ENCODE assay signal across 9 mouse cellular contexts in genomic region chr13:98926958-98927242, GRCm38 (mm10). TPM values are rescaled to one million over a fixed set of nuclear protein-coding genes. Genes with fewer than 3 reads are reported as not detected.
DNase-seq lines count a peak whose midpoint lies in the region; ATAC-seq and TF ChIP-seq lines count a peak whose summit lies in the region.
"Had no signal": no experiment of that assay in that cellular context is flagged by ENCODE, and none has a peak within 500 bp of the region (broad histone marks: within the 10 kb centered on the region; RNA-seq: fewer than 3 reads in every experiment).

No protein-coding gene starts in this region.

- 67% methylated on average over 3 of the region's 3 CpGs for WGBS in kidney, postnatal 0 days
- 59% methylated on average over 3 of the region's 3 CpGs for WGBS in hindbrain, postnatal 0 days

- H3K27ac ChIP-seq in kidney, postnatal 0 days, result peak overlapping the region; percentile 99
- H3K27ac ChIP-seq in cortical plate, adult 2 months (ENCODE audit: insufficient read depth, low read length), result peak overlapping the region; percentile 97; the same call in 1 of the 2 replicates
- peak overlapping the region; percentile 100 for H3K27ac ChIP-seq in hindbrain, postnatal 0 days

- no peaks in the 10 kb centered on the region for H3K4me1 ChIP-seq in kidney, postnatal 0 days (replicated peaks; ENCODE audit: insufficient read depth, low read length)
- H3K4me1 ChIP-seq in cortical plate, adult 2 months (ENCODE audit: control insufficient read depth, insufficient read depth, low read length), result peaks cover 9% of the 10 kb centered on the region
- H3K4me1 ChIP-seq in hindbrain, postnatal 0 days (ENCODE audit: insufficient read depth, low read length), result no peaks in the 10 kb centered on the region

- H3K27me3 ChIP-seq in kidney, postnatal 0 days (ENCODE audit: insufficient read depth, low read length), result no peaks in the 10 kb centered on the region
- H3K27me3 ChIP-seq in hindbrain, postnatal 0 days (ENCODE audit: insufficient read depth, low read length), result no peaks in the 10 kb centered on the region
- H3K27me3 ChIP-seq in myocyte (ENCODE audit: control insufficient read depth, insufficient read depth, insufficient read length), result no peaks in the 10 kb centered on the region

- no peaks in the 10 kb centered on the region; the same call in 1 of the 2 replicates for H3K36me3 ChIP-seq in kidney, postnatal 0 days (ENCODE audit: insufficient read depth, low read length)
- H3K36me3 ChIP-seq in hindbrain, postnatal 0 days (ENCODE audit: insufficient read depth, low read length), result no peaks in the 10 kb centered on the region
- H3K36me3 ChIP-seq in myocyte (ENCODE audit: control insufficient read depth, insufficient read depth), result peaks cover 12% of the 10 kb centered on the region

- peak overlapping the region; percentile 65 for H3K4me2 ChIP-seq in kidney, postnatal 0 days (ENCODE audit: low read length)
- peak overlapping the region; percentile 76 for H3K4me2 ChIP-seq in hindbrain, postnatal 0 days (ENCODE audit: low read depth, low read length)
- peak overlapping the region; percentile 65 for H3K4me2 ChIP-seq in myocyte (ENCODE audit: low read depth)

- no peak for DNase-seq in kidney, postnatal 0 days (ENCODE audit: low spot score)
- DNase-seq in kidney, adult 8-10 months, result no peak
- no peak for DNase-seq in hindbrain, postnatal 0 days (ENCODE audit: low spot score)
- no peak for DNase-seq in layer of hippocampus, adult 9-10 months (ENCODE audit: low spot score)
- DNase-seq in cerebellum, postnatal 25 days, result no peak
- no peak for DNase-seq in retina, embryonic 14.5 days (ENCODE audit: low spot score)

- H3K9ac ChIP-seq in kidney, postnatal 0 days (ENCODE audit: low read depth, low read length), result peak overlapping the region; percentile 100; the same call in 1 of the 2 replicates
- peak overlapping the region; percentile 100 for H3K9ac ChIP-seq in hindbrain, postnatal 0 days (replicated peaks; ENCODE audit: low read length)

- peak overlapping the region; percentile 100; the same call in 1 of the 2 replicates for H3K4me3 ChIP-seq in kidney, postnatal 0 days (replicated peaks; ENCODE audit: low read depth, low read length)
- H3K4me3 ChIP-seq in cortical plate, adult 2 months (ENCODE audit: insufficient read depth, low read length), result peak overlapping the region; percentile 99; the same call in 1 of the 2 replicates
- H3K4me3 ChIP-seq in hindbrain, postnatal 0 days (ENCODE audit: low read length), result peak overlapping the region; percentile 100
- peak overlapping the region; percentile 54 for H3K4me3 ChIP-seq in myocyte

- H3ac ChIP-seq in myocyte (ENCODE audit: control insufficient read depth, insufficient read length), result peak overlapping the region; percentile 87

- peaks cover 42% of the 10 kb centered on the region for H3K79me2 ChIP-seq in myocyte (ENCODE audit: control insufficient read depth, insufficient read depth)

- TF ChIP-seq CTCF in kidney, postnatal 0 days (IDR thresholded peaks at IDR 0.05; ENCODE audit: low read depth), result no peak
- no peak for TF ChIP-seq CTCF in cortical plate, adult 2 months (IDR thresholded peaks at IDR 0.05; ENCODE audit: extremely low read depth, insufficient read depth, low read length)
- TF ChIP-seq CTCF in hindbrain, postnatal 0 days (IDR thresholded peaks at IDR 0.05; ENCODE audit: low read depth), result no peak

- no peaks in the 10 kb centered on the region for H3K9me3 ChIP-seq in kidney, postnatal 0 days (replicated peaks; ENCODE audit: low read length)
- no peaks in the 10 kb centered on the region for H3K9me3 ChIP-seq in hindbrain, postnatal 0 days (ENCODE audit: low read length)

- no peak for TF ChIP-seq POLR2A in cortical plate, adult 2 months (IDR thresholded peaks at IDR 0.05; ENCODE audit: extremely low read depth, insufficient read depth, low read length)
- no peak for TF ChIP-seq POLR2A in myocyte (IDR thresholded peaks at IDR 0.05; ENCODE audit: insufficient read length, low read depth)

- ATAC-seq in kidney, postnatal 0 days (replicated peaks; ENCODE audit: low FRiP score, low read depth), result 0 out of 2 replicates have a peak, but pooled peaks have one; percentile 0
- ATAC-seq in hindbrain, postnatal 0 days, result peak; percentile 11; the same call in 1 of the 2 replicates

TF ChIP-seq in myocyte, 11 proteins besides CTCF, POLR2A, EP300 and RAD21:
- TF ChIP-seq TCF3 (IDR thresholded peaks at IDR 0.05; ENCODE audit: insufficient read length, low read depth) (no peak), E2F4 (IDR thresholded peaks at IDR 0.05; ENCODE audit: insufficient read depth) (no peak), USF1 (IDR thresholded peaks at IDR 0.05; ENCODE audit: low read depth) (no peak), TCF12 (IDR thresholded peaks at IDR 0.05; ENCODE audit: insufficient read depth, poor library complexity, severe bottlenecking) (no peak), REST (IDR thresholded peaks at IDR 0.05; ENCODE audit: insufficient read depth, insufficient read length) (no peak), MAX (IDR thresholded peaks at IDR 0.05; ENCODE audit: low read depth) (no peak), MYOG (IDR thresholded peaks at IDR 0.05; ENCODE audit: control insufficient read depth in 1 of 3, insufficient read depth in 1 of 3, insufficient read length in 2 of 3, low read depth in 2 of 3) (no peak), MYOD1 (IDR thresholded peaks at IDR 0.05; ENCODE audit: control insufficient read depth in 1 of 3, insufficient read length in 2 of 3, low read depth in 2 of 3) (no peak), CEBPB (IDR thresholded peaks at IDR 0.05; ENCODE audit: insufficient read depth, poor library complexity, severe bottlenecking) (no peak), POLR2AphosphoS2 (IDR thresholded peaks at IDR 0.05; ENCODE audit: insufficient read length, low read depth) (no peak), SRF (IDR thresholded peaks at IDR 0.05; ENCODE audit: control insufficient read depth, insufficient read length, low read depth) (no peak)

RNA-seq across cellular contexts. Expression of gene Tnpo1, which starts 0.7 kb away (rescaled TPM):
- polyA plus RNA-seq in kidney, postnatal 0 days (2015; fragmentation: Nextera tagmentation; extraction: Ambion mirVana), result 37.8 and 39.0 TPM in 2 replicates
- 24.9 and 25.1 TPM in 2 replicates for polyA plus RNA-seq in cortical plate, adult 2 months (2012; rRNA removed)
- 75.1 and 79.2 TPM in 2 replicates for total RNA-seq in hindbrain, postnatal 0 days (2014; rRNA removed)
- polyA plus RNA-seq in hindbrain, postnatal 0 days (2015; fragmentation: Nextera tagmentation; extraction: Ambion mirVana), result 18.7 and 21.6 TPM in 2 replicates
- polyA plus RNA-seq in myocyte (2012; fragmentation: generic; extraction: Trizol), result 36.0 TPM

RNA-seq across cellular contexts. Expression of gene 1700024P04Rik, which starts 57.5 kb away (rescaled TPM):
- polyA plus RNA-seq in kidney, postnatal 0 days (2015; fragmentation: Nextera tagmentation; extraction: Ambion mirVana), result not detected in 2 replicates
- polyA plus RNA-seq in cortical plate, adult 2 months (2012; rRNA removed), result not detected in 2 replicates
- not detected in 2 replicates for total RNA-seq in hindbrain, postnatal 0 days (2014; rRNA removed)
- not detected in 2 replicates for polyA plus RNA-seq in hindbrain, postnatal 0 days (2015; fragmentation: Nextera tagmentation; extraction: Ambion mirVana)
- not detected for polyA plus RNA-seq in myocyte (2012; fragmentation: generic; extraction: Trizol)
- polyA plus RNA-seq: large intestine, adult 2 months had no signal
